Mouse (Mus musculus) urinary bladder, postnatal 25 days (tissue): Measurements from ENCODE around the gene Vsig10.

ENCODE experiments used
- DNase-seq: peaks from one replicate; pipeline ENCODE4 v3.0.0; 2022; ENCODE audit warnings: low spot score

Gene Vsig10

DNA sequence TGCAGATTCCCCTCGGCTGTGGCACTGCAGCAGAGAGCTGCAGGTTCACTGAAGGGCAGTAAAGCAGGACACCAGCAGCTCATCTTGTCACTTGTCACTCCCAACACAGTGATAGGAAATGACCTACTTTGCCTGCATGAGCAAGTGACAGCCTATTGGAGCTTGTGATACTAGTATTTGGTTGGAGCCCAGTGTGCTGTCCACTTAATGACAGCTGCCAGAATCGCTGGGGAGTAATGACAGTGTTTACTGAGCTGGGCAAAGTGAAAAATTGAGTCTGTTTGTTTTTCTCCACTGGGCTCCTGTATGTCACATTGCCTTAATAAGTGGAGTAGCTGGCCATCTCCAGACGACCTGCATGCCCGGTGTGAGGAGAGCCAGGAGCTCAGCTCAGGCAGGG, 61.3 kb downstream of the Vsig10 start:
- no peak for DNase-seq

DNA sequence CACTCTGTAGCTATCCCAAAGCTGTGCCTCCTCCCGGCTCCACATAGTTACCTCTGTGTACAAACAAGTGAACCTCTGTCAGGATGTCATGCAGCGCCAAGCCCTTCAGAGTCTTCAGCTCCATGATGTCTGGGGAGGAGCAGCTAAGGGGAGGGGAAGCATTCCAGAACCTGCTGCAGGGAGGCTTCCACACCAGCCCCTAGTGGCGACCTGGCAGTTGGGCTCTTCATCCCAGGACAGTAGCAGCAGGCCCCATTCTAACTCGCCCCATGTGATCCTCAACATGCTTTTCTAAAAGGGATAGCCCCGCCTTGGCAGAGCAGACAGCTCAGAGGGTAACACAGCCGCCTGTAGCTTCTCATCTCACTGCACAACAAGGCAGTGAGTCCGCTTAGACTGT, 62.9 kb downstream of the Vsig10 start:
- DNase-seq: no peak

DNA sequence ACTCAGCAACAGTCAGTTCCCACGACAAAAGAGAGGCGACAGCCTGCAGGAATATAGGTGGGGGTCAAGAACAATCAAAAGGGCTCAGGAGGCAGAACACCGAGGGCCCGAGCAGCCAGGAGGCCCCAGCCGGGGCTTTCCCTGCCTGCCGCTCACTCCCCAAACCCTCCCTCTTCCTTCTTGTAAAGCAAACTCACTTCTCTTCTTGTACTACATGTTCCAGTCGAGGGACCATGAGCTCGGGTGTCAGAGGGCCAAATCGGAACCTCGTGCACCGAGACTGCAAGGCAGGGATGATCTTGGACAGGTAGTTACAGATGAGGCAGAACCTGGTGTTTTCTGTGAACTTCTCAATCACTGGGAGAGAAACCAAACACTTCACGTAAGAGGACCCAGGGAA, 64.3 kb downstream of the Vsig10 start:
- DNase-seq: no peak

DNA sequence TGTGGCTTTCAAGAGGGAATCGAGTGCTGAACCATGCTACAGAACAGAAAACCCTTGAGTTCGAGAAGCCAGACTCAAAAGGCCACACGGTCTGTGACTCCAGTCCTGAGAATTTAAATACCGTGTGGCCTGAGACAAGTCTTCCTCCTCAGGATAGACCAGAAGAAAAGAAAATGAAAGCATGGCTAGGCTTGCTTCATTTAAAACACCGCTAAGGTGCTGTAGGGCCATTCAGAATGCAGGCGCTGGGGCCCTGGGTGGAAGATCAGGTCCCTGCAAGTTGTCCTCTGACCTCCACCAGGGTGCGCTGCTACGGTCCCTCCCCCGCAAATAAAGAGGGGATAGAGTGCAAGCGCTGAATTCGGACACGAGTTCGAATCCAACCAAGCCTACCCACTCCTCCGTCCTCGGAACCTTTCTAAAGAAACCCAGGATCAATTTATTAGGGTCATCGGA, 69.4 kb downstream of the Vsig10 start:
- DNase-seq: peak; percentile 58

GRCm38 (mm10) chr5:117388877-117389276, 70.0 kb downstream of the Vsig10 start, which contains the start of gene Rfc5:
TSS of gene Rfc5 (minus strand) at chr5:117389047.
- peak; percentile 98 for DNase-seq

DNA sequence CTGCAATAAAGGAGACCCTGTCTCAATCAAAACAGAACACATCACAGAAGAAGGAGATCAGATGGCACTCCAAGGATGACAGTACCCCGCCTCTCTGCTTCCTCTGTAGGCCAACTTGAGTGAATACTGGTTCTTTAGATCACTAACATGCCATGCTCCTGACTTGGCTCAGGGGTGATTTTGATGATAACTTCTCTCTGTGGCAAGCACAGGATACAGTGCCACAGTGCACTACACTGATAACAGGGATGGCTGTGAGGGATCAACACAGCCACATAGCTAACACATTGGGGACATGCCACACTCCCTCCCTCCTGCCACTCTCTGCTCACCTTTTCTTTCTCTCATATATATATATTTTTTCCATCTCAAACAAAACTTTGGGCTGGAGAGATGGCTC, 72.0 kb downstream of the Vsig10 start:
- no peak for DNase-seq

GRCm38 (mm10) chr5:117395834-117396233, 77.0 kb downstream of the Vsig10 start:
- no peak for DNase-seq

DNA sequence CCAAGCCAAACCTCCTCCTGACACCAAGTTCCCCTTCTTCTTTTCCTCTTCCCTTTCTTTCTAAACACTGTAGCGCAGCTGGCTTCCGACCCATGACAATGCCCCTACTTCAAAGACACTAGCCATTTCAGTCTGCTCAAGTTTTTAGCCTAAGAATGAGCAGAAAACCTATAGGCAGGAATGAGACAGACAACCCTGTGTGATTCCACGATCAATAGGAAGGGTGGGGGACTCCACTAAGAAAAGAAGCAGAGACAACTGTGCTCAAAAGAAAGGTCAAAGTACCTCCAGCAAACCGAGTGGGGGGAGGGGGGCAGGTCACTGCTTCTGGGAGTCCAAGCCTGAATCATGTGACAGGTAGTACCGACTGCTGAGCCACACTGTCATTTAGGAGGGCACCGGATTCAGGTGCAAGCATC, 77.7 kb downstream of the Vsig10 start:
- DNase-seq: no peak

- DNase-seq: no peak
These were observed 78.5 kb downstream of the Vsig10 start for GRCm38 (mm10) chr5:117397371-117397770.

- no peak for DNase-seq
These were observed 79.2 kb downstream of the Vsig10 start for GRCm38 (mm10) chr5:117398007-117398550.

- no peak for DNase-seq
These were observed 80.4 kb downstream of the Vsig10 start for GRCm38 (mm10) chr5:117399281-117399680.

DNA sequence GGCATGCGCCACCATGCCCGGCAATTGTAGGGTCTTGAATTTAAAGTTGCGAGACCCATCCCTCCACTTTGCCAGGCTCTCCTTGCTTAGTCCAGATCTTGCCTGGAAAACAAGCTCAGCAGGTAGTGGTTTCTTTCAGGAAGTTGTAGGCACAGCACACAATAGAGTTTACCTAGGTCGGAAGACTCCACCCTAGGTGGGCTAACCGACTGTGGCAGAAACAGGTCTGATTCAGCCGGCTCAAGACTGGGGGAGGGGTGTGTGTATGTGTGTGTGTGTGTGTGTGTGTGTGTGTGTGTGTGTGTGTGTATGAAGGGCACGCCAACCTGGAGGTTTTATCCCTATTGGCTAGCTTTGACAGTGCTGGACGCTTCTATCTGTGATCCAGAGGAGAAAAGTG, 84.7 kb downstream of the Vsig10 start:
- DNase-seq: no peak
